Mouse (Mus musculus): ENCODE measurements around the gene Ibsp. TPM values are rescaled to one million over a fixed set of nuclear protein-coding genes. Genes with fewer than 3 reads are reported as not detected.

The Ibsp gene
- polyA plus RNA-seq, 1 experiment from 2014 or later = 5.1 TPM

GRCm38 (mm10) chr5:104344526-104345240 lies 45.7 kb downstream of the Ibsp start:
- H3K4me1 ChIP-seq = no peaks in the 10 kb centered on the region
- no peak overlapping the region for H3K4me2 ChIP-seq
- H3K27ac ChIP-seq = no peak overlapping the region
- no peak for ATAC-seq (ENCODE audit: borderline replicate concordance, extremely low read depth, low FRiP score, low TSS enrichment)
- H3K27me3 ChIP-seq = no peaks in the 10 kb centered on the region
- H3K36me3 ChIP-seq = no peaks in the 10 kb centered on the region
- H3K9ac ChIP-seq = no peak overlapping the region
- WGBS = 63% methylated on average over 9 of the region's 9 CpGs
- no peaks in the 10 kb centered on the region for H3K9me3 ChIP-seq
- H3K4me3 ChIP-seq = no peak overlapping the region

- Histone ChIP-seq H3K4me1 (no peaks in the 10 kb centered on the region), H3K27ac (no peak overlapping the region), H3K36me3 (no peaks in the 10 kb centered on the region), H3K9ac (no peak overlapping the region), H3K27me3 (no peaks in the 10 kb centered on the region), H3K4me2 (no peak overlapping the region), H3K4me3 (no peak overlapping the region), H3K9me3 (no peaks in the 10 kb centered on the region)
- WGBS = 67% methylated on average over 6 of the region's 6 CpGs
- no peak for ATAC-seq (ENCODE audit: borderline replicate concordance, extremely low read depth, low FRiP score, low TSS enrichment)
Measured at GRCm38 (mm10) chr5:104345241-104345630, 46.3 kb downstream of the Ibsp start.

DNA sequence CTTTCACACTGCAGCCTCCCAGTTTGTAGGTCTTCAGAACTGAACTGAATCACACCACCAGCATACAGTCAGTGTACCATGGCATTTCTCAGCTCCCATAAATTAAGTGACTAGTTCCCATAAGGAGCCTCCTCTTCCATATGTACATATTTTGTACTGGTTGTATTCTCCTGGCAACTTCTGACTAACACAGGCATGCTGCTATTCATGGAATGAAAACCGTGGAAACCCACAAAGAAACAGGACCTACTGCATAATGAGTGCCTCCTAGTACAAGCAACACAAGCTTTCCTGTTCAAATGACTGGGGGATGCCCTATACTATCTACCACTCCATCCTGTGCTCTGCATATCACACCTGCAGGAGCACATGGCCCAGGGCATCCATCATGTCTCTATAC lies 52.1 kb downstream of the Ibsp start:
- ATAC-seq (ENCODE audit: borderline replicate concordance, extremely low read depth, low FRiP score, low TSS enrichment) = no peak
- no peak overlapping the region for H3K4me3 ChIP-seq
- H3K9ac ChIP-seq = no peak overlapping the region
- no peaks in the 10 kb centered on the region for H3K36me3 ChIP-seq
- no peak overlapping the region for H3K27ac ChIP-seq
- no peak overlapping the region for H3K4me2 ChIP-seq
- 50% methylated on average over 1 of the region's 1 CpGs for WGBS
- H3K27me3 ChIP-seq = no peaks in the 10 kb centered on the region
- no peaks in the 10 kb centered on the region for H3K9me3 ChIP-seq
- 0 out of 2 replicates have a peak, but pooled peaks cover 3% of the 10 kb centered on the region for H3K4me1 ChIP-seq

DNA sequence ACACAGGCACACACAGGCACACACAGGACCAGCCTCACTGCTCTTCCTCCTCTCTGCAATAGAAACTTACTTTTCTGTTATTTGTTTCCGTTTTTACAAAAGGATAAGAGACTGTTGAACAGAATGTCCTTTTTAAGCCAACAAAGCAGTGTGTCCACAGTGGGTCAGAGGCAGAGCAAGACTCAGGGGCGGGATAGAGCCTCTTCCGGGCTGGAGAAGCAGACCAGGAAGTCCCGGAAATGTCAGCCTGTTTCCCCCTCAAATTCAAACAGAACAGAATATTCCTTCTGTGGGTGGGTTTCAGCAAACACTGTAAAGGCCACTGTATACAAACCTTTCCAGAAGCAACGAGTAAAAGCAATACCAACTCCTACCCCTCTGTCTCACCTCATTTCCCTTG lies 52.9 kb downstream of the Ibsp start:
- Histone ChIP-seq H3K4me2 (no peak overlapping the region), H3K9me3 (no peaks in the 10 kb centered on the region), H3K27ac (no peak overlapping the region), H3K9ac (no peak overlapping the region), H3K27me3 (no peaks in the 10 kb centered on the region), H3K36me3 (no peaks in the 10 kb centered on the region), H3K4me1 (0 out of 2 replicates have a peak, but pooled peaks cover 3% of the 10 kb centered on the region), H3K4me3 (no peak overlapping the region)
- no peak; the same call in 1 of the 2 replicates for ATAC-seq (ENCODE audit: borderline replicate concordance, extremely low read depth, low FRiP score, low TSS enrichment)
- 25% methylated on average over 5 of the region's 5 CpGs for WGBS

GRCm38 (mm10) chr5:104357575-104357974 lies 58.6 kb downstream of the Ibsp start:
- Histone ChIP-seq H3K27me3 (no peaks in the 10 kb centered on the region), H3K27ac (no peak overlapping the region), H3K9ac (no peak overlapping the region), H3K4me2 (no peak overlapping the region), H3K36me3 (no peaks in the 10 kb centered on the region), H3K4me1 (no peaks in the 10 kb centered on the region), H3K4me3 (no peak overlapping the region), H3K9me3 (no peaks in the 10 kb centered on the region)
- WGBS = 66% methylated on average over 5 of the region's 5 CpGs
- ATAC-seq (ENCODE audit: borderline replicate concordance, extremely low read depth, low FRiP score, low TSS enrichment) = no peak

- H3K27ac ChIP-seq = no peak overlapping the region
Measured at GRCm38 (mm10) chr5:104358592-104358991, 59.6 kb downstream of the Ibsp start.

DNA sequence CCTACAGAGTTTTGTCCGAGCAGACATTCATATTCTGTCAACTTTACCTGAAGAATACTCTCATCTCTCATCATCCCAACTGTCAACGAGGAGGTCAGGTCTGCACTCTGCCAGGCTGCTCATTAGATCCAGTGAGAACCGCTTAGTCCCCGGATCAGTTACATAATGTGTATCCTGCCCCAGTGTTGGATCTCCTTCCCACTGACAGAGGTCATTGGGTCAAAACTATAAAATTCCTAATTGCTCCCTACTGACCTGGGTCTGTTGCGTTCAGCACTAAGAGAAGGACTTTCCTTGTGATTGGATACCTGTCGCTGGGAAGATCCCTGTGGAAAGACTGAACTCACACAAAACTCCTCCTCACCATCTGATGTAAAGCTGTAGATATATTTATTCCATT lies 60.3 kb downstream of the Ibsp start:
- Histone ChIP-seq H3K27ac (no peak overlapping the region), H3K9ac (no peak overlapping the region), H3K9me3 (no peaks in the 10 kb centered on the region), H3K36me3 (no peaks in the 10 kb centered on the region), H3K27me3 (no peaks in the 10 kb centered on the region), H3K4me1 (no peaks in the 10 kb centered on the region), H3K4me3 (no peak overlapping the region), H3K4me2 (no peak overlapping the region)
- WGBS = 61% methylated on average over 6 of the region's 6 CpGs
- ATAC-seq (ENCODE audit: borderline replicate concordance, extremely low read depth, low FRiP score, low TSS enrichment) = no peak

More at GRCm38 (mm10) chr5:104358592-104358991, 59.6 kb downstream of the Ibsp start:
- Histone ChIP-seq H3K4me2 (no peak overlapping the region), H3K9me3 (no peaks in the 10 kb centered on the region), H3K27me3 (no peaks in the 10 kb centered on the region), H3K4me1 (no peaks in the 10 kb centered on the region), H3K9ac (no peak overlapping the region), H3K4me3 (no peak overlapping the region), H3K36me3 (no peaks in the 10 kb centered on the region)
- WGBS = 53% methylated on average over 7 of the region's 7 CpGs
- ATAC-seq (ENCODE audit: borderline replicate concordance, extremely low read depth, low FRiP score, low TSS enrichment) = no peak

Small RNA genes lying within 50 kb of the gene (microRNA-seq; reads per million reads assigned to microRNA genes)
- gene Gm23616 = not detected

Other genes starting within 250 kb of the Ibsp start
- 0.42 TPM in 1 of 2 replicates, not detected in the other for gene Gm17660, start 221.6 kb upstream of the Ibsp start, polyA plus RNA-seq (2015; fragmentation: Nextera tagmentation; extraction: Ambion mirVana)
- 343 and 369 TPM in 2 replicates for gene Sparcl1, start 185.4 kb upstream of the Ibsp start, polyA plus RNA-seq (2015; fragmentation: Nextera tagmentation; extraction: Ambion mirVana)
- gene Dspp, start 128.5 kb upstream of the Ibsp start, polyA plus RNA-seq (2015; fragmentation: Nextera tagmentation; extraction: Ambion mirVana) = 0.04 TPM in 1 of 2 replicates, not detected in the other
- gene Dmp1, start 96.6 kb upstream of the Ibsp start, polyA plus RNA-seq (2015; fragmentation: Nextera tagmentation; extraction: Ambion mirVana) = 0.52 and 0.74 TPM in 2 replicates
- not detected in 2 replicates for gene Mepe, start 26.2 kb downstream of the Ibsp start, polyA plus RNA-seq (2015; fragmentation: Nextera tagmentation; extraction: Ambion mirVana)
- gene Spp1, start 135.9 kb downstream of the Ibsp start, polyA plus RNA-seq (2015; fragmentation: Nextera tagmentation; extraction: Ambion mirVana) = 3.7 and 5.2 TPM in 2 replicates
- 13.2 and 13.9 TPM in 2 replicates for gene Pkd2, start 160.3 kb downstream of the Ibsp start, polyA plus RNA-seq (2015; fragmentation: Nextera tagmentation; extraction: Ambion mirVana)
- 10.8 and 12.1 TPM in 2 replicates for gene BC005561, start 209.2 kb downstream of the Ibsp start, polyA plus RNA-seq (2015; fragmentation: Nextera tagmentation; extraction: Ambion mirVana)